Mouse (Mus musculus) megakaryocyte, embryonic 14.5 days (primary cell): ENCODE data around the gene Kri1. TPM values are rescaled to one million over a fixed set of nuclear protein-coding genes. Genes with fewer than 3 reads are reported as not detected.

Source experiments
- H3K27me3 ChIP-seq: replicated peaks from 2 replicates; pipeline ENCODE3; 2012; ENCODE audit warnings: inconsistent platforms
- H3K36me3 ChIP-seq: replicated peaks from 2 replicates; pipeline ENCODE3; 2012; ENCODE audit warnings: low read length, inconsistent platforms, mixed read lengths
- H3K4me1 ChIP-seq: 2 replicates; pipeline ENCODE4 v1.6.1; 2012; ENCODE audit warnings: inconsistent platforms
- H3K4me3 ChIP-seq: replicated peaks from 2 replicates; pipeline ENCODE3; 2012; ENCODE audit warnings: moderate library complexity, mild to moderate bottlenecking, inconsistent platforms
- H3K9me3 ChIP-seq: 2 replicates; pipeline ENCODE4 v1.6.1; 2012; ENCODE audit warnings: inconsistent platforms
- FLI1 ChIP-seq: IDR thresholded peaks from 2 replicates; pipeline ENCODE4 v1.6.1; 2012; ENCODE audit warnings: low read length, inconsistent platforms, mixed read lengths
- GATA1 ChIP-seq: IDR thresholded peaks from 3 replicates; pipeline ENCODE4 v1.6.1; 2012; ENCODE audit warnings: mixed read lengths, low read length, inconsistent platforms, borderline replicate concordance
- polyA plus RNA-seq: library from polyadenylated mRNA; stranded (reverse); fragments of >175 nt; gene quantifications from 2 replicates; pipeline ENCODE4 v1.2.3, GENCODE M21; 2012; ENCODE audit warnings: low replicate concordance; ENCODE audit not compliant: insufficient read depth

The Kri1 gene
- polyA plus RNA-seq, 1 experiment, result 47.4 TPM

DNA sequence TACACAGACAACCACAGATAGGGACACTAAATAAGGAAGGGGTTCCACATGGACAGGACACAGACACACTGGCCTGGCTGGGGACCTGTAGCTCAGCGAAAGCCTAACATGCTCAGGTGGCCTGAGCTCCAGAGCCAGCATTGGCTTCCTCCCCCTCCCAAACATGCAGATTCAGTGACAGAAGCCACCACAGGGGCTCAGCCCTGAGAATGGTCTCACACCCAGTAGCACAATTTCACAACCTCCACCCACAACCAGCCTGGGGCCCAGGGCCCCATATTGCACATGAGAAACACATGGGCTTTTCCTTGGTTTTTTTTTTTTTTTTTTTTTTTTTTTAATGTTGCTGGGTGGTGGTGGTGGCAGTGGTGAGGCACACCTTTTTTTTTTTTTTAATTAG lies 41.4 kb downstream of the Kri1 start:
- Histone ChIP-seq H3K4me1 (peaks cover 50% of the 10 kb centered on the region), H3K9me3 (peaks cover 12% of the 10 kb centered on the region; the same call in 1 of the 2 replicates), H3K36me3 (no peaks in the 10 kb centered on the region), H3K27me3 (peaks cover 86% of the 10 kb centered on the region), H3K4me3 (no peak overlapping the region)
- TF ChIP-seq FLI1, result no peak
- no peak for TF ChIP-seq GATA1

DNA sequence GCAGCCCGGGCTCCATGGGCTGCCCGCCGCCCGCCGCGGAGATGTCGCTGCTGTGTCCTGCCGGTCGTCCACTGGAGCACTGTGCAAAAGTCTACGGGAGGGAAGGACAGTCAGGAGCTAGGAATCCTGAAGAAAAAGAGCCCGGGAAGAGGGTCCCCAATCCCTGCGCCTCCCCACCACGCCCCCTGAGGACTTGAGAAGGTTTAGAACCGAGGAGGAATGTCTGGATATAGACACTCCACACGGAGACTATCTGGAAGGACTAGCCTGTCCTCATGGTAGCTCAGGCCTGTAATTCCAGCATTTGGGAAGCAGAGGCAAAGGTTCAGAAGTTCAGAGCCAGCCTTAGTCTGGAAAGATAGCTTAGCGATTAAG lies 42.7 kb downstream of the Kri1 start:
- TF ChIP-seq GATA1 (no peak), FLI1 (no peak)
- peak overlapping the region; percentile 93 for H3K4me3 ChIP-seq
- H3K36me3 ChIP-seq, result no peaks in the 10 kb centered on the region
- H3K9me3 ChIP-seq, result peaks cover 12% of the 10 kb centered on the region; the same call in 1 of the 2 replicates
- H3K27me3 ChIP-seq, result peaks cover 74% of the 10 kb centered on the region
- H3K4me1 ChIP-seq, result peaks cover 55% of the 10 kb centered on the region

DNA sequence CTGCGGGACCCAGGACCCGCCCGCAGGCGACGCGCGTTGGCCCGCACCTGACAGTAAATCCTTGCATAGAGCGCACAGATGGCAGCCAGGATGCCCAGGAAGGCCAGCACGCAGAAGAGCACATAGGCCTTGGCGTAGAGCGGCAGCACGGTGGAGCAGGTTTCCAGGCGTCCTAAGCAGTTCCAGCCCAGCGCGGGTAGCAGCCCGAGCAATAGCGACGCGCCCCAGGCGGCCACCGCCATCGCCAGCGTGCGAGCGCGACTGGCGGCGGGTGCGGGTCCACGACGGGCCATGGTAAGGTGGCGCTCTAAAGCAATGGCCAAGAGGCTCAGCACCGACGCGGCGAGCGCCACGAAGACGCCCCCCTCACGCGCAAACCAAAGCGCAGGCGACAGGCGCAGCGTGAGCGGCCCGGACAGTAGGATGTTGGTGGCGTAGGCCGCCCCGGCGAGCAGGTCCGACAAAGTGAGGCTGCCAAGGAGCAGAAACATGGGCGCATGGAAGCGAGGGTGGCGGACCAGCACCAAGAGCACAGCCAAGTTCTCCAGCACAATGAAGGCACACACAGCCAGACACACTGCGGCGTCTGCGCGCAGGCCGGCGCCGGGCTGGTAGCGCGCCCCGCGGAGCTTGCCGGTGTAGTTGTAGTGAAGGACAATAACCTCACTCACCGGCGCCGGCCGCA lies 43.2 kb downstream of the Kri1 start:
- H3K36me3 ChIP-seq, result no peaks in the 10 kb centered on the region
- peaks cover 69% of the 10 kb centered on the region for H3K27me3 ChIP-seq
- H3K4me1 ChIP-seq, result peaks cover 54% of the 10 kb centered on the region
- peaks cover 12% of the 10 kb centered on the region; the same call in 1 of the 2 replicates for H3K9me3 ChIP-seq
- TF ChIP-seq FLI1 (no peak), GATA1 (no peak)
- H3K4me3 ChIP-seq, result peak overlapping the region; percentile 93

DNA sequence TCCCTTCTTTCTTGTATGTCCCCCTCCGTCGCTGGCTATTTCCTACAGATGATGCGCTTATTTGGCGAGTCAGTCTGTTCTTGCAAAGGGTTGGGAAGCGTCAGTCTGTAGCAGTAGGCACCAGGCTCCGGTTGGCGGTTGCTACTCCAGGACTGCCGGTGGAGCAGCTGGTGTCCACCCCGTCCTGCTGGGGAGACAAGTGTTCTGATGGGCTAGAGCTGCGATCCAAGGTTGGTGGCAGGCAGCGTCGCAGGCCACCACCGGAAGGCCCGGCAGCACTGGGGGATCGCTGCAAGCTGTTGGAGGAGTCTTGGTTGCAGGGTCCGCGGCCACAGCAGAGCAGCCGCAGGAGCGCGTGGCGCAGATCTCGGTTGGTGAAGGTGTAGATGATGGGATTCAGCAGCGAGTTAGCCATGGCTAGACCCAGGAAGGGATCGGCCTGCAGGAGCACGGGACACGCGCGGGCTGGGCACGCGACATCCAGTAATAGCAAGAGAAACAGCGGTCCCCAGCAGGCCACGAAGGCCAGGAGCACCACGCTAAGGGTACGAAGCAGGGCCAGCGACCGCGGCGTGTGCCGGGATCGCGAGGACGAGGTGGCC lies 43.8 kb downstream of the Kri1 start:
- H3K4me1 ChIP-seq, result peaks cover 58% of the 10 kb centered on the region
- no peaks in the 10 kb centered on the region for H3K36me3 ChIP-seq
- peaks cover 63% of the 10 kb centered on the region for H3K27me3 ChIP-seq
- peaks cover 12% of the 10 kb centered on the region; the same call in 1 of the 2 replicates for H3K9me3 ChIP-seq
- no peak for TF ChIP-seq GATA1
- no peak for TF ChIP-seq FLI1
- peak overlapping the region; percentile 93 for H3K4me3 ChIP-seq

DNA sequence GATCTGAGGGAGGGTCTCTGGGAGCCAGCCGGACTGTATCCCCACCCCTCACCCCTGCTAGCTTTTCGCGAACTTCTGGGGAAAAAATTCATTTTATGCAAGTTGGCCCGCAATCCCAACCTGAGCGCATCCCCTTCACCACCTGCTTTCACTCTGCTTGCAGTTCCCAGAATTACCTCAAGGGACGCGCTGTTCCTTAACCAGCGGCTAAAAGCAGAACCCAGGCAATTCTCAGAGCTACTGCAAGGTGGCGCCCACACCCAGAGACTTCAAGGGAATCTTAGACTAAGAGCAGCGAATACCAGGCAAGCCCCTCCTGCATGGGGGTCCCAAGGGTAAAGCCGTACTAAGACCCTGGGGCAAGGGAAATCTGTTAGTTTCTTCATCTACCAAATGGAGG lies 46.4 kb downstream of the Kri1 start:
- Histone ChIP-seq H3K36me3 (peaks cover 6% of the 10 kb centered on the region), H3K4me3 (no peak overlapping the region), H3K27me3 (peaks cover 42% of the 10 kb centered on the region), H3K4me1 (peaks cover 63% of the 10 kb centered on the region), H3K9me3 (peaks cover 12% of the 10 kb centered on the region; the same call in 1 of the 2 replicates)
- TF ChIP-seq FLI1 (no peak), GATA1 (no peak)

DNA sequence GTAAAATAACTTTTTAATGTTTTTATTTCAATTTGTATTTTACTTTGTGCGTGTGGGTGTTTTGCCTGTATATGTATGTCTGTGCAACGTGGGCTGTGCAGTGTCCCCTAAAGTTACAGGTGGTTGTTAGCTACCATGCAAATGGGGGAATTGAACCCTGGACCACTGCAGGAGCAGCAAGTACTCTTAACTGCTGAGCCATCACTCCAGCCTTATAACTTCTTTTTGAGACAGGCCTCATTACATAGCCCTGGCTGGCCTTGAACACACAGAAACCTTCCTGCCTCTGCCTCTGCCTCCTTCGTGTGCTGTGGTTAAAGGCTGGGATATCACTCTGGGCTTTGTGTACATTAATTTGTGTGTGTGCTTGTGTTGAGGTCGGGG lies 48.3 kb downstream of the Kri1 start:
- peaks cover 12% of the 10 kb centered on the region; the same call in 1 of the 2 replicates for H3K9me3 ChIP-seq
- peaks cover 23% of the 10 kb centered on the region for H3K36me3 ChIP-seq

DNA sequence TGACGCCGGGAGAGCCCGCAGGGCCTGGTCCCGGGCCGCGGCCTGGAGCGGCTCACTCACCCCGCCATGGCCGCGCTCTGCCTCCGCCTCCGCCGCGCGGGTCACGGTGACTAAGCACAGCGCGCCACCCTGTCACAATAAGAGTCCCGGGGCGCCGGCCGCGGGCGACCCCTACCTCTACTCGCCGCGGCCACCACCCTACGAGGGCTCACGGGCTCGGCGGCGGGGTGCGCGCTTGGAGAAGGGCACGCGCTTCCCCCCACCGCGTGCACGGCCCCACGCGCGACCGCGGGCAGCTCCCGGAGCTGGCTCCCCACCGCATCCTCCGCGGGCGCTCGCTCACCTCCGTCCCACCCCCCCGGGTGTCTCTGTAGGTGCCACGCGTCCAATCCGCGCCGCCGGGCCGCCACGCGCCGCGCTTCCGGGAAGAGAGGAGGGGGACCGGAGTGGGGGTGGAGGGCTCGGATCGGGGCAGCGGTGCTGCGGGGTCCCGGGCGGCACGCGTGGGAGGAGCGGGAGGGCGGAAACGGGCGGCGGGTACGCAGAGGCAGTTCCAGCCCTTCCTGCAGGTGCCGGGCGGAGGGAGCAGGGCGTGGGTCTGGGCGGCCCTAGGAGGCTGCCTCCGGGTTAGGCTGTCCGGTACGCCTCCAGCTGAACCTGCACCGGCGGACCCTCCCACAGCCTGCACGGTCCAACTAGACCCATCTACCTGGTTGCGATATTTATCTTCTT lies 48.9 kb downstream of the Kri1 start, which contains the start of gene Keap1:
TSS of gene Keap1 (minus strand) at position 629 of the 732 bp plus-strand sequence.
- peaks cover 64% of the 10 kb centered on the region for H3K4me1 ChIP-seq
- H3K27me3 ChIP-seq, result peaks cover 20% of the 10 kb centered on the region
- H3K9me3 ChIP-seq, result peaks cover 10% of the 10 kb centered on the region; the same call in 1 of the 2 replicates
- peaks cover 29% of the 10 kb centered on the region for H3K36me3 ChIP-seq
- peak within 1 kb of the TSS; percentile 98 for H3K4me3 ChIP-seq
- TF ChIP-seq FLI1 (no peak), GATA1 (no peak)

More for the DNA sequence above, 48.3 kb downstream of the Kri1 start:
- H3K27me3 ChIP-seq, result peaks cover 25% of the 10 kb centered on the region
- H3K4me3 ChIP-seq, result peak overlapping the region; percentile 98
- TF ChIP-seq FLI1, result no peak
- TF ChIP-seq GATA1, result no peak
- H3K4me1 ChIP-seq, result peaks cover 68% of the 10 kb centered on the region

DNA sequence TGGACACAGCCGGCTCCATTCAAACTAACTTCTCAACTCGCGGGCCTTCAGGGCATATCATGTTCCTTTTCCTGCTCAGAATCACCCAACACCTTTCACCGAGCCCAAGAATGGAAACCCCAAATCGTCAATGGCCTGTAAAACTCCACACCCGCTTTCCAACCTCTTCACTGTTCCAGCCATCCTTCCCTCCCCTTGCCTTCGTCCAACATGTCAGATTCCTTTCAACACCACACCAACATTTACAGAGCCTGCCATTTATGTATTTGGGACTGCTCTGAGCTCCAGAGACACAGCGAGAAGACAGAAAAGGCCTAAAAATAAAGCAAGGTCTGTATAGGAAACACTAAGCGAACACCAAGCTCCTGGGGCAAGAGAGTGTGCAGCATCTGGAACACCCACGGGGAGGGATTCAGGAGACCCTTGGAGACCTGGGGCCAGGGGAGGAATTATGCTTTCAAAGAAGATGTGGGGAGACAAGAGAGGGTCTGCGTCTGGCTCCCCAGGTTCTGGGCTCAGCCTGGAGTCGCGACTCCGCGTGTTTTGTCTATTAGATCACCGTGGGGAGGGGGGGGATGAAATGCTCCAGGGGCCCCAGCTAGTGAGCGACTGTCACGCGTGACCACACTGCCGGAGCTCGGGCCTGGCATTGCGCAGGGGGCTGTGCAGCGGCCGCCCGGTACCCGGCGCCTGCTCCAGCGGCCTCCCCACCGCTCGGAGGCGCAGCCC lies 49.6 kb downstream of the Kri1 start:
- no peak for TF ChIP-seq GATA1
- TF ChIP-seq FLI1, result no peak
- peaks cover 12% of the 10 kb centered on the region for H3K27me3 ChIP-seq
- H3K4me3 ChIP-seq, result peak overlapping the region; percentile 98
- peaks cover 4% of the 10 kb centered on the region; the same call in 1 of the 2 replicates for H3K9me3 ChIP-seq
- peaks cover 36% of the 10 kb centered on the region for H3K36me3 ChIP-seq
- H3K4me1 ChIP-seq, result peaks cover 67% of the 10 kb centered on the region

DNA sequence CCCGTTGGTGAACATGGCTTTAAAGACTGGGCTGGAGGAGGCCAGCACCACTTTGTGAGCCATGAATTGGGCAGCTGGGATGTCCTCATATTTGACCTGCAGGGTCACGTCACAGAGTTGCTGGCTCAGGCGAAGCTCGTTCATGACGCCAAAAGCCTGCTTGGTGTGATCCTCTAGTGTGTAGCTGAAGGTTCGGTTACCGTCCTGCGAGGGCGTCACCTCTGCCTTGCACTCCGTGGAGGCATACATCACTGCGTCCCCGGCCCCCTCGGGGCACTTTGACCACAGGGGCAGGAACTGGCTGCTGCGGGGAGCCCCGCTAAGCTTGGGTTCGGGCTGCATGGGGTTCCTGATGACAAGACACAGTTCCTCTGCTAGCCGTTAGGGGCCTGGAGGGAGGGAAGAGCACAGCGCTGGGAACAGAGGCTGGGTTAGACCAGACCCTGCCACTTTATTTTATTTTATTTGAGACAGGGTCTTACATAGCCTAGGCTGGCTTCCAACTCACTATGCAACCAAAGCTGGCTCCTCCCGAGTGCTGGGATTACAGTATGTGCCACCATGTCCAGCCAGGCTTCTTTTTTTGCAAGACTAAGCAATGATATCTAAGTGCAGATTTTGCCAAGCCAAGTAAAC lies 50.3 kb downstream of the Kri1 start:
- Histone ChIP-seq H3K36me3 (peaks cover 43% of the 10 kb centered on the region), H3K9me3 (no peaks in the 10 kb centered on the region), H3K4me3 (peak overlapping the region; percentile 98), H3K27me3 (peaks cover 7% of the 10 kb centered on the region), H3K4me1 (peaks cover 74% of the 10 kb centered on the region)
- TF ChIP-seq FLI1, result no peak
- TF ChIP-seq GATA1, result no peak
